Mouse (Mus musculus): ENCODE results near the gene Ckm. TPM values are rescaled to one million over a fixed set of nuclear protein-coding genes. Genes with fewer than 3 reads are reported as not detected.

Gene Ckm
- total and polyA plus RNA-seq, 3 experiments: not detected

DNA sequence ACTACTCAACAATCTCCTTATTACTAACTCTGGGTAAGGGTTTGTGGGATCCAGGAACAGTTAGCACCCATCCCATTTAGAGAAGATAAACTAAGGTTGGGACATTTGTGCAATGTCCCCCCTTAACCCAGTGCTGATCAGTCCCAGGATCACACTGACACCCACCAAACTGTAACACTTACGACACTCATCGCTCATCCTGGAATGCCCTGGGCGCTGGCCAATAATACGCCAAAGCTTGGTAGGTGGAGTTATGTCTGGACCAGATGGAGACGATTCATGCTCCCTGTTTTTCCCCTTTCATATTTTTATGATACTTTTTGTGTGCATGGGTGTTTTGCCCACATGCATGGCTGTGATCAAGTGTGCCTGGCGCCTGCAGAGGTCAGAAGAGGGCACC lies 25.8 kb downstream of the Ckm start:
- Histone ChIP-seq H3K9ac (ENCODE audit: control insufficient read depth, low read depth, low read length, poor library complexity, severe bottlenecking) (no peak overlapping the region), H3K27me3 (ENCODE audit: control insufficient read depth in 1 of 2, insufficient read depth in 2 of 2, low read length in 2 of 2) (no peaks in the 10 kb centered on the region), H3K9me3 (replicated peaks; ENCODE audit: insufficient read depth, low read length) (no peaks in the 10 kb centered on the region), H3K79me2 (ENCODE audit: control insufficient read depth, insufficient read depth, low read length, poor library complexity) (no peaks in the 10 kb centered on the region), H3K36me3 (ENCODE audit: control insufficient read depth in 1 of 2, insufficient read depth in 2 of 2, low read length in 2 of 2) (peaks cover 0 to 7% of the 10 kb centered on the region in 2 experiments; a peak in 2 of 4 replicates), H3K4me3 (ENCODE audit: control insufficient read depth in 1 of 2, insufficient read depth in 1 of 2, low read depth in 2 of 2, low read length in 2 of 2) (no peak overlapping the region), H3K27ac (ENCODE audit: control insufficient read depth, low read depth, low read length) (no peak overlapping the region), H3K4me1 (ENCODE audit: control insufficient read depth in 1 of 2, insufficient read depth in 2 of 2, low read length in 2 of 2) (no peaks in the 10 kb centered on the region)
- no peak for TF ChIP-seq GATA1 (IDR thresholded peaks at IDR 0.05; ENCODE audit: low read depth, low read length)
- no peak for TF ChIP-seq USF1 (IDR thresholded peaks at IDR 0.05; ENCODE audit: low read depth, low read length)
- no peak for TF ChIP-seq SIN3A (IDR thresholded peaks at IDR 0.05; ENCODE audit: low read length)
- no peak for TF ChIP-seq USF2 (IDR thresholded peaks at IDR 0.05; ENCODE audit: borderline replicate concordance in 1 of 2, insufficient read depth in 1 of 2, low read depth in 1 of 2, low read length in 2 of 2)
- TF ChIP-seq SMC3 (IDR thresholded peaks at IDR 0.05; ENCODE audit: low read depth, low read length): no peak
- no peak for TF ChIP-seq POLR2AphosphoS5 (IDR thresholded peaks at IDR 0.05; ENCODE audit: borderline replicate concordance, low read depth, low read length)
- TF ChIP-seq EP300 (IDR thresholded peaks at IDR 0.05; ENCODE audit: low read depth in 1 of 2, low read length in 2 of 2): no peak
- DNase-seq (ENCODE audit: low read depth, low spot score): no peak

DNA sequence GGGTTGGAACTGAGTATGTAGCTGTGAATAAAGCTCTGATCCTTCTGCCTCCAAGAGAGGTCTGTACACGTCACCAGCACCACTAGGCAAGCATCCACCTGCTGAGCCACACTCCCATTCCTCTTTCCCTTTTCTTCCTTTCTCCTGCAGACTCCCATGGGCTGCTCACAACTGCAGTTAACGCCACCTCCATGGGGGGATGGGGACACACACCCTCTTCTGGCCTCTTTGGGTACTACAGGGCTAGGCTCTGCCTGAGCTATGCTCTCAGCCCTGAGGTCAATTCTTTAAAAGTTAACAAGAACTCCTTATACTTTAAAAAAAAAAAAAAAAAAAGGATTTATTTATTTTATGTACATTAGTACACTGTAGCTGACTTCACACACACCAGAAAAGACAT lies 27.9 kb downstream of the Ckm start:
- Histone ChIP-seq H3K9me3 (replicated peaks; ENCODE audit: insufficient read depth, low read length) (no peaks in the 10 kb centered on the region), H3K27me3 (ENCODE audit: control insufficient read depth in 1 of 2, insufficient read depth in 2 of 2, low read length in 2 of 2) (no peaks in the 10 kb centered on the region), H3K4me3 (ENCODE audit: control insufficient read depth in 1 of 2, insufficient read depth in 1 of 2, low read depth in 2 of 2, low read length in 2 of 2) (no peak overlapping the region), H3K27ac (ENCODE audit: control insufficient read depth, low read depth, low read length) (no peak overlapping the region), H3K36me3 (ENCODE audit: control insufficient read depth in 1 of 2, insufficient read depth in 2 of 2, low read length in 2 of 2) (peaks cover 0 to 7% of the 10 kb centered on the region in 2 experiments; a peak in 2 of 4 replicates), H3K9ac (ENCODE audit: control insufficient read depth, low read depth, low read length, poor library complexity, severe bottlenecking) (no peak overlapping the region), H3K4me1 (ENCODE audit: control insufficient read depth in 1 of 2, insufficient read depth in 2 of 2, low read length in 2 of 2) (no peaks in the 10 kb centered on the region), H3K79me2 (ENCODE audit: control insufficient read depth, insufficient read depth, low read length, poor library complexity) (no peaks in the 10 kb centered on the region)
- DNase-seq (ENCODE audit: low read depth, low spot score): peak; percentile 32
- peak; percentile 43 to 45 (median 45) for TF ChIP-seq CTCF (IDR thresholded peaks at IDR 0.05 in 2 of 3, conservative IDR thresholded peaks at IDR 0.05 in 1 of 3; ENCODE audit: control insufficient read depth in 1 of 3, insufficient read depth in 1 of 3, low read depth in 2 of 3, low read length in 3 of 3, poor library complexity in 1 of 3, severe bottlenecking in 1 of 3)
- TF ChIP-seq SMC3 (IDR thresholded peaks at IDR 0.05; ENCODE audit: low read depth, low read length): peak; percentile 18; the same call in 1 of the 2 replicates
- no peak for TF ChIP-seq MAFK (IDR thresholded peaks at IDR 0.05; ENCODE audit: borderline replicate concordance, low read depth, low read length)

DNA sequence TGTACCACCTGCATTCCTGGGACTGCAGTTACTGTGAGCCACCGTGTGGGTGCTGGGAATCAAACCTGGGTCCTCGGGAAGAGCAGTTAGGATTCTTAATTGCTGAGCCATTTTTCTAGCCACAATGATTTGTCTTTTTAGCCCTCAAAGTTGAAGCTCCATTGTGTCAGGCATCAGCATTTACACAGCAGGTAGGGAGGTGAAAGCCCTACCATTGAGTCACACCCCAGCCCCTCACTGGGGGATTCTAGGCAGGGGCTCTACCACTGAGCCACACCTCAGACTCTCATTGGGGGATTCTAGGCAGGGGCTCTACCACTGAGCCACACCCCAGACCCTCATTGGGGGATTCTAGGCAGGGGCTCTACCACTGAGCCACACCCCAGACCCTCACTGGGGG lies 31.7 kb downstream of the Ckm start:
- DNase-seq (ENCODE audit: low read depth, low spot score): no peak
- Histone ChIP-seq H3K27me3 (ENCODE audit: control insufficient read depth in 1 of 2, insufficient read depth in 2 of 2, low read length in 2 of 2) (no peaks in the 10 kb centered on the region), H3K4me1 (ENCODE audit: control insufficient read depth in 1 of 2, insufficient read depth in 2 of 2, low read length in 2 of 2) (peaks cover 0 to 3% of the 10 kb centered on the region in 2 experiments; a peak in 2 of 4 replicates), H3K4me3 (ENCODE audit: control insufficient read depth in 1 of 2, insufficient read depth in 1 of 2, low read depth in 2 of 2, low read length in 2 of 2) (no peak overlapping the region), H3K27ac (ENCODE audit: control insufficient read depth, low read depth, low read length) (no peak overlapping the region), H3K36me3 (ENCODE audit: control insufficient read depth in 1 of 2, insufficient read depth in 2 of 2, low read length in 2 of 2) (peaks cover 3 to 7% of the 10 kb centered on the region in 2 experiments), H3K9ac (ENCODE audit: control insufficient read depth, low read depth, low read length, poor library complexity, severe bottlenecking) (no peak overlapping the region), H3K9me3 (replicated peaks; ENCODE audit: insufficient read depth, low read length) (no peaks in the 10 kb centered on the region), H3K79me2 (ENCODE audit: control insufficient read depth, insufficient read depth, low read length, poor library complexity) (no peaks in the 10 kb centered on the region)
- TF ChIP-seq USF1 (IDR thresholded peaks at IDR 0.05; ENCODE audit: low read depth, low read length): no peak
- no peak for TF ChIP-seq MAZ (IDR thresholded peaks at IDR 0.05; ENCODE audit: low read depth, low read length)
- TF ChIP-seq RCOR1 (IDR thresholded peaks at IDR 0.05; ENCODE audit: low read depth, low read length): no peak
- TF ChIP-seq MEF2A (IDR thresholded peaks at IDR 0.05; ENCODE audit: extremely low read depth, insufficient replicate concordance, low read depth, low read length, poor library complexity, severe bottlenecking): no peak
- no peak for TF ChIP-seq TBP (IDR thresholded peaks at IDR 0.05; ENCODE audit: low read depth, low read length)
- no peak for TF ChIP-seq ZNF384 (IDR thresholded peaks at IDR 0.05; ENCODE audit: low read depth, low read length)
- no peak for TF ChIP-seq ETS1 (IDR thresholded peaks at IDR 0.05; ENCODE audit: low read depth, low read length)
- no peak for TF ChIP-seq MYC (IDR thresholded peaks at IDR 0.05; ENCODE audit: low read depth, low read length)
- TF ChIP-seq MXI1 (IDR thresholded peaks at IDR 0.05; ENCODE audit: low read depth, low read length): no peak
- TF ChIP-seq NRF1 (IDR thresholded peaks at IDR 0.05; ENCODE audit: insufficient read depth, low read depth, low read length, poor library complexity, severe bottlenecking): no peak
- no peak for TF ChIP-seq CHD2 (IDR thresholded peaks at IDR 0.05; ENCODE audit: low read length)
- TF ChIP-seq POLR2A (IDR thresholded peaks at IDR 0.05; ENCODE audit: control insufficient read depth in 1 of 2, insufficient read depth in 1 of 2, low read depth in 1 of 2, low read length in 2 of 2, poor library complexity in 1 of 2): no peak
- no peak for TF ChIP-seq ZMIZ1 (IDR thresholded peaks at IDR 0.05; ENCODE audit: low read depth, low read length)
- no peak for TF ChIP-seq USF2 (IDR thresholded peaks at IDR 0.05; ENCODE audit: borderline replicate concordance in 1 of 2, insufficient read depth in 1 of 2, low read depth in 1 of 2, low read length in 2 of 2)
- no peak for TF ChIP-seq ZKSCAN1 (IDR thresholded peaks at IDR 0.05; ENCODE audit: low read depth, low read length)
- TF ChIP-seq CTCF (IDR thresholded peaks at IDR 0.05 in 2 of 3, conservative IDR thresholded peaks at IDR 0.05 in 1 of 3; ENCODE audit: control insufficient read depth in 1 of 3, insufficient read depth in 1 of 3, low read depth in 2 of 3, low read length in 3 of 3, poor library complexity in 1 of 3, severe bottlenecking in 1 of 3): no peak
- no peak for TF ChIP-seq KAT2A (conservative IDR thresholded peaks at IDR 0.05; ENCODE audit: low read depth, low read length)
- no peak for TF ChIP-seq EP300 (IDR thresholded peaks at IDR 0.05; ENCODE audit: low read depth in 1 of 2, low read length in 2 of 2)
- TF ChIP-seq TAL1 (IDR thresholded peaks at IDR 0.05; ENCODE audit: low read length): no peak
- TF ChIP-seq RAD21 (IDR thresholded peaks at IDR 0.05; ENCODE audit: low read depth, low read length): no peak
